Mouse (Mus musculus) c-Kit-positive CD71-positive TER-119-negative erythroid progenitor cells, embryonic 14.5 days (primary cell): Measurements from ENCODE around the gene Agap2.

Experiments
- DNase-seq: peaks from one replicate; pipeline ENCODE4 v3.0.0-alpha.2; 2013; ENCODE audit warnings: low read depth

Gene Agap2

GRCm38 (mm10) chr10:127075080-127075479 is at the start of gene Agap2:
TSS of gene Agap2 (plus strand) at chr10:127075284.
- DNase-seq = no peak

- DNase-seq = peak; percentile 91
Observed at GRCm38 (mm10) chr10:127030336-127031296, 44.5 kb upstream of the Agap2 start, which contains the start of gene Tsfm. TSS of gene Tsfm (minus strand) at chr10:127030840.

- DNase-seq = no peak
Observed at GRCm38 (mm10) chr10:127033301-127033741, 41.8 kb upstream of the Agap2 start.

GRCm38 (mm10) chr10:127036273-127036672 is 38.8 kb upstream of the Agap2 start:
- no peak for DNase-seq

GRCm38 (mm10) chr10:127037641-127038040 is 37.4 kb upstream of the Agap2 start:
- DNase-seq = no peak

GRCm38 (mm10) chr10:127040569-127041214 is 34.4 kb upstream of the Agap2 start:
- DNase-seq = no peak

- DNase-seq = no peak
Observed at GRCm38 (mm10) chr10:127041274-127041766, 33.8 kb upstream of the Agap2 start, which contains the start of the genes Mettl1 and Eef1akmt3. TSS of gene Mettl1 (plus strand) at chr10:127041414. TSS of gene Eef1akmt3 (minus strand) at chr10:127041513.

- peak; percentile 75 for DNase-seq
Observed at GRCm38 (mm10) chr10:127041774-127042338, 33.2 kb upstream of the Agap2 start.

GRCm38 (mm10) chr10:127042468-127043115 is 32.5 kb upstream of the Agap2 start:
- DNase-seq = no peak

GRCm38 (mm10) chr10:127043187-127043586 is 31.9 kb upstream of the Agap2 start:
- no peak for DNase-seq

- no peak for DNase-seq
Observed at GRCm38 (mm10) chr10:127047954-127048353, 27.1 kb upstream of the Agap2 start, which contains the start of gene Cyp27b1. TSS of gene Cyp27b1 (plus strand) at chr10:127048250.

- DNase-seq = no peak
Observed at GRCm38 (mm10) chr10:127048608-127049394, 26.3 kb upstream of the Agap2 start.

- DNase-seq = no peak
Observed at GRCm38 (mm10) chr10:127049395-127050118, 25.5 kb upstream of the Agap2 start.

- no peak for DNase-seq
Observed at GRCm38 (mm10) chr10:127050119-127050474, 25.0 kb upstream of the Agap2 start.

GRCm38 (mm10) chr10:127054646-127055045 is 20.4 kb upstream of the Agap2 start:
- DNase-seq = no peak

- DNase-seq = no peak
Observed at GRCm38 (mm10) chr10:127055406-127055805, 19.7 kb upstream of the Agap2 start.

- no peak for DNase-seq
Observed at GRCm38 (mm10) chr10:127056490-127056889, 18.6 kb upstream of the Agap2 start.

- DNase-seq = no peak
Observed at GRCm38 (mm10) chr10:127058161-127058560, 16.9 kb upstream of the Agap2 start.

- no peak for DNase-seq
Observed at GRCm38 (mm10) chr10:127058708-127059107, 16.4 kb upstream of the Agap2 start.
